Comparison of ENCODE assay signal across 20 mouse cellular contexts in genomic region chr1:36173461-36173860, GRCm38 (mm10).
DNase-seq lines count a peak whose midpoint lies in the region; ATAC-seq and TF ChIP-seq lines count a peak whose summit lies in the region.
"Had no signal": no experiment of that assay in that cellular context is flagged by ENCODE, and none has a peak within 500 bp of the region (broad histone marks: within the 10 kb centered on the region; RNA-seq: fewer than 3 reads in every experiment).

No protein-coding gene starts in this region.

- peak; percentile 24 to 32 for DNase-seq in heart, adult 18-20 months
- DNase-seq in heart, postnatal 25 days (ENCODE audit: low spot score) = no peak
- DNase-seq in kidney, postnatal 14 days = peak; percentile 26
- no peak for DNase-seq in kidney, adult 18-20 months
- peak; percentile 79 for DNase-seq in Patski (ENCODE audit: low read depth, low spot score)
- no peak for DNase-seq in embryo, embryonic 11 days
- DNase-seq: adrenal gland, postnatal 14 days; cerebellum, adult 11-12 months; gastrocnemius, postnatal 25 days; lung, postnatal 4 days; right cerebral cortex, postnatal 25 days; thymus, adult 18-20 months had no signal

- intact Hi-C loops in heart, postnatal 25 days (cut with DNase I) = no loop called here

- peak; percentile 88 for ATAC-seq in Patski
- no peak for ATAC-seq in hindbrain, embryonic 12.5 days (ENCODE audit: low FRiP score)
- ATAC-seq: activated CD4-positive, CD25-positive, alpha-beta regulatory T cell, adult 4 months; forebrain, embryonic 13.5 days; inflammation-experienced regulatory T-cells, adult 6 months had no signal

- H3K9me3 ChIP-seq in hindbrain, embryonic 12.5 days (replicated peaks) = no peaks in the 10 kb centered on the region
- H3K9me3 ChIP-seq: forebrain, embryonic 13.5 days; lung, embryonic 15.5 days; stomach, embryonic 15.5 days had no signal

- peaks cover 74% of the 10 kb centered on the region for H3K36me3 ChIP-seq in hindbrain, embryonic 12.5 days

- 93% methylated on average over 8 of the region's 8 CpGs for WGBS in hindbrain, embryonic 12.5 days

- H3K4me1 ChIP-seq in hindbrain, embryonic 12.5 days = no peaks in the 10 kb centered on the region
- H3K4me1 ChIP-seq: forebrain, embryonic 13.5 days; lung, embryonic 15.5 days; stomach, embryonic 15.5 days had no signal

- POLR2A ChIA-PET in Patski (lab: Charles Lee) = interaction anchor here (1.3 kb wide), 2 partner anchors 35 to 58 kb away, joined by 3 read pairs; no protein-coding TSS in a partner anchor

- in situ Hi-C loops in Patski (cut with MboI; ENCODE audit: low pct_unique_long_range_greater_than_20kb) = no loop called here

- H3K4me2 ChIP-seq in hindbrain, embryonic 12.5 days (replicated peaks) = no peak overlapping the region
- H3K4me2 ChIP-seq: forebrain, embryonic 13.5 days; lung, embryonic 15.5 days; midbrain, embryonic 11.5 days; stomach, embryonic 15.5 days had no signal

- H3K9ac ChIP-seq in hindbrain, embryonic 12.5 days = no peak overlapping the region
- H3K9ac ChIP-seq: forebrain, embryonic 13.5 days; liver, embryonic 14.5 days; lung, embryonic 15.5 days; stomach, embryonic 15.5 days had no signal

- H3K27ac ChIP-seq in hindbrain, embryonic 12.5 days = no peak overlapping the region
- H3K27ac ChIP-seq: forebrain, embryonic 13.5 days; liver, embryonic 14.5 days; lung, embryonic 15.5 days; stomach, embryonic 15.5 days had no signal

- no peaks in the 10 kb centered on the region for H3K27me3 ChIP-seq in Patski
- H3K27me3 ChIP-seq in hindbrain, embryonic 12.5 days = no peaks in the 10 kb centered on the region
- H3K27me3 ChIP-seq: forebrain, embryonic 13.5 days; lung, embryonic 15.5 days; stomach, embryonic 15.5 days had no signal

- no peak overlapping the region for H3K4me3 ChIP-seq in hindbrain, embryonic 12.5 days
- H3K4me3 ChIP-seq: forebrain, embryonic 13.5 days; lung, embryonic 15.5 days; stomach, embryonic 15.5 days had no signal

- CTCF ChIA-PET in Patski (lab: Charles Lee) = interaction anchor here (1.1 to 1.4 kb wide), 3 partner anchors 9 to 24 kb away, joined by 3 to 5 read pairs (median 3); no protein-coding TSS in a partner anchor

- TF ChIP-seq CTCF in Patski (IDR thresholded peaks at IDR 0.05) = no peak

Comparison
In these comparisons a context has a peak if more than half of its experiments do, and no peak if none do; other contexts are left out.
1. DNase-seq: peak in heart, adult 18-20 months (2 of 2), kidney, postnatal 14 days (single experiment) and Patski (single experiment); none in heart, postnatal 25 days (single experiment), kidney, adult 18-20 months (single experiment) and embryo, embryonic 11 days (single experiment).